Mouse (Mus musculus) brain, embryonic 18.5 days (tissue): ENCODE results near the gene Tusc2.

Experiments
- DNase-seq: peaks from one replicate; pipeline ENCODE4 v3.0.0-alpha.2; 2012; ENCODE audit warnings: low read depth, low spot score

Gene Tusc2

GRCm38 (mm10) chr9:107587833-107588639, 25.0 kb downstream of the Tusc2 start:
- no peak for DNase-seq

- DNase-seq, result no peak
These were observed 27.2 kb downstream of the Tusc2 start for GRCm38 (mm10) chr9:107590058-107590772.

GRCm38 (mm10) chr9:107590773-107591060, 27.7 kb downstream of the Tusc2 start:
- DNase-seq, result no peak

- DNase-seq, result no peak
These were observed 30.3 kb downstream of the Tusc2 start for GRCm38 (mm10) chr9:107593101-107593976.

GRCm38 (mm10) chr9:107594281-107595062, 31.4 kb downstream of the Tusc2 start:
- no peak for DNase-seq

- no peak for DNase-seq
These were observed 33.8 kb downstream of the Tusc2 start for GRCm38 (mm10) chr9:107596619-107597569.

- DNase-seq, result no peak
These were observed 35.3 kb downstream of the Tusc2 start for GRCm38 (mm10) chr9:107598385-107598784.

- DNase-seq, result no peak
These were observed 36.4 kb downstream of the Tusc2 start for GRCm38 (mm10) chr9:107599433-107599832.

GRCm38 (mm10) chr9:107599842-107600241, 36.8 kb downstream of the Tusc2 start:
- DNase-seq, result no peak

- DNase-seq, result no peak
These were observed 37.7 kb downstream of the Tusc2 start for GRCm38 (mm10) chr9:107600745-107601144.

- no peak for DNase-seq
These were observed 38.2 kb downstream of the Tusc2 start for GRCm38 (mm10) chr9:107601275-107601674.

GRCm38 (mm10) chr9:107602068-107602648, 39.1 kb downstream of the Tusc2 start:
- DNase-seq, result no peak

GRCm38 (mm10) chr9:107603251-107603650, 40.2 kb downstream of the Tusc2 start:
- DNase-seq, result no peak

GRCm38 (mm10) chr9:107605041-107605661, 42.1 kb downstream of the Tusc2 start:
- no peak for DNase-seq

- no peak for DNase-seq
These were observed 43.5 kb downstream of the Tusc2 start for GRCm38 (mm10) chr9:107606591-107606990.

GRCm38 (mm10) chr9:107607036-107607435, 44.0 kb downstream of the Tusc2 start:
- no peak for DNase-seq

- no peak for DNase-seq
These were observed 44.7 kb downstream of the Tusc2 start for GRCm38 (mm10) chr9:107607653-107608245.

- DNase-seq, result no peak
These were observed 45.8 kb downstream of the Tusc2 start, which contains the start of gene Sema3b for GRCm38 (mm10) chr9:107608741-107609432. Sema3b (minus strand) TSS chr9:107609229.
